Mouse (Mus musculus) liver, embryonic 11.5 days (tissue): ENCODE results near the gene Gpr1. TPM values are rescaled to one million over a fixed set of nuclear protein-coding genes. Genes with fewer than 3 reads are reported as not detected.

Experiments
- ATAC-seq: fragments of 200-750 bp; cut with Nextera tagmentation; replicated peaks from 2 replicates; pipeline ENCODE4 v1.8.0; 2017; ENCODE audit warnings: moderate number of reproducible peaks, mild to moderate bottlenecking, moderate TSS enrichment, moderate library complexity; ENCODE audit not compliant: low FRiP score
- DNase-seq: peaks from one replicate; pipeline ENCODE4 v3.0.0-alpha.2; 2017; ENCODE audit warnings: low spot score
- H3K27ac ChIP-seq: fragments of 300-500 bp; sonication (generic); 2 replicates; pipeline ENCODE4 v1.5.1; 2014; ENCODE audit warnings: mild to moderate bottlenecking, low read depth, low read length, control low read depth
- H3K27me3 ChIP-seq: fragments of 300-500 bp; sonication (generic); replicated peaks from 2 replicates; pipeline ENCODE4 v1.6.1; 2014; ENCODE audit warnings: low read length, mixed read lengths; ENCODE audit not compliant: control insufficient read depth, insufficient read depth
- H3K36me3 ChIP-seq: fragments of 300-500 bp; sonication (generic); 2 replicates; pipeline ENCODE4 v1.6.1; 2014; ENCODE audit warnings: mild to moderate bottlenecking, low read length, moderate library complexity, mixed read lengths; ENCODE audit not compliant: control insufficient read depth, insufficient read depth
- H3K4me1 ChIP-seq: fragments of 300-500 bp; sonication (generic); replicated peaks from 2 replicates; pipeline ENCODE4 v1.6.1; 2014; ENCODE audit warnings: low read length, mixed read lengths; ENCODE audit not compliant: control insufficient read depth, insufficient read depth
- H3K4me2 ChIP-seq: fragments of 300-500 bp; sonication (generic); 2 replicates; pipeline ENCODE4 v1.6.1; 2014; ENCODE audit warnings: mild to moderate bottlenecking, control low read depth, moderate library complexity
- H3K4me3 ChIP-seq: fragments of 300-500 bp; sonication (generic); 2 replicates; pipeline ENCODE4 v1.5.1; 2014; ENCODE audit warnings: low read depth, low read length, control low read depth
- H3K9ac ChIP-seq: fragments of 300-500 bp; sonication (generic); 2 replicates; pipeline ENCODE4 v1.6.1; 2014; ENCODE audit warnings: low read depth, low read length, control low read depth
- H3K9me3 ChIP-seq: fragments of 300-500 bp; sonication (generic); 2 replicates; pipeline ENCODE4 v1.6.1; 2016; ENCODE audit warnings: low read length, inconsistent platforms, mixed read lengths; ENCODE audit not compliant: control insufficient read depth
- WGBS: fragments of 180-500 bp; shearing (Covaris S2); extraction: QIAGEN DNeasy Blood & Tissue Kit; methylation state at CpG from one replicate; pipeline ENCODE4 v1.1.7; 2014; 5-methylcytosine and 5-hydroxymethylcytosine counted together
- polyA plus RNA-seq: library from polyadenylated mRNA; unstranded; fragments of >200 nt; fragmentation: Nextera tagmentation; extraction: Ambion mirVana; gene quantifications from 2 replicates; pipeline ENCODE4 v1.2.1, GENCODE M21; 2014

Gpr1 gene
- polyA plus RNA-seq, 1 experiment from 2014 or later = 0.14 TPM

DNA sequence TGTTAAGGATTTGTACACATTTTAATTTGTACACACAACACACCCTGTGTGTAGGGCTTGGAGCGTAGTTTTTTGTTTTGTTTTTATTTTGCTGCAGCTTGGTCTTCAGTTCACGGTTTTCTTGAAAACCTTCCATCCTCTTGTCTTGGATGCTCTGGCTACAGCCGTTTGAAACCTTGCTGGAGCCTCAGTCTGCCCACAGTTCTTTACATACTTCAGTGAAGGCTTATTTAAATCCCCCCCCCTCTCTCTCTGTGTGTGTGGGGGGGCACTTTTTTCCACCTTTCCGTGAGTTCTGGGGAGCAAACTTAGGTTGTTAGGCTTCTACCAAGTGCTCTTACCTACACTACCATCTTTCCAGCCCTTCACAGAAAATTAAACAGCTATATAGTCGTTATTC, 38.9 kb upstream of the Gpr1 start:
- Histone ChIP-seq H3K9ac (no peak overlapping the region), H3K4me1 (no peaks in the 10 kb centered on the region), H3K4me3 (no peak overlapping the region), H3K27ac (no peak overlapping the region), H3K27me3 (peaks cover 87% of the 10 kb centered on the region), H3K4me2 (no peak overlapping the region), H3K36me3 (no peaks in the 10 kb centered on the region), H3K9me3 (no peaks in the 10 kb centered on the region)
- DNase-seq (no peak), ATAC-seq (no peak)
- WGBS = 50% methylated on average over 5 of the region's 5 CpGs

DNA sequence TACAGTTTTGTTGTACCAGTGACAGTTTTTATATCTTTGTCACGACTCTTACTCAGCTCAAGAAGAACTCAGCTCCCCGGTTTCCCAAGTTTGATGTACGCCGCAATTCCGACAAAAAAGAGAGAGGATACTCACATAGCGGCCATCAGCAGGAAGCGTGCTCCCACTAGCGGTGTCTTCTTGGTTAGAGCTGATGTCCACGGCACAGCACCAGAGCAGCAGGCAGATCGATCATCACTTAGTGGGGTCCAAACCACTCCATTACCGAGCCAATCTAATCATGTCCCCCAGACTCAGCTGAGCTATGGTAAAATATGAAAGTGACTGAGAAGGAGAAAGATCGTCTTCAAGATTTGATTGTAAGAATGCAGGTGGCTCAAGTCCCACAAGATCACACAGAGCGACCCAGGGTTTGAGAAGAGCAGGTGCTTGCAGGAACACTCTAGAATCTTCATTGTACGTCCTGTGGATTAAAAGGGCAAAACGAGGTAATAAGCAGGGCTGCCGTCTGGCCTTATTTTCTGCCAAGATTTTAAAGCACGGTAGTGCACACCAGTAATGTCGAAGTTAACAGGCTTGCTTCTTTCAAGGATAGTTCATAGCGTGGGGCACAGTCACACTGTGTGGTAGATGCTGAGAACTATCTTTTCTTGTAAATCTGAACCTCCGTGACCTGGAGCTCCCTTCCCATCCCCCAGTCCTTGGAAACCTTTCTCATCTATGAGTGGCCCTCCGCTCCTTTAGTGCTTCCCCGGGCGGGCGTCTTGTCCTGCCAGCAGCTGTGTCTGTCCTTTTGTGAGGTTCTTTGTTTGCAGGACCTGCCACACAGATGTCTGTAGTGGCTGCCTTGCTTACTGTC, 38.2 kb upstream of the Gpr1 start:
- H3K9me3 ChIP-seq = no peaks in the 10 kb centered on the region
- H3K4me2 ChIP-seq = no peak overlapping the region
- H3K27ac ChIP-seq = no peak overlapping the region
- DNase-seq = no peak
- ATAC-seq = no peak
- H3K4me3 ChIP-seq = no peak overlapping the region
- no peaks in the 10 kb centered on the region for H3K4me1 ChIP-seq
- H3K36me3 ChIP-seq = no peaks in the 10 kb centered on the region
- WGBS = 44% methylated on average over 24 of the region's 24 CpGs
- peaks cover 92% of the 10 kb centered on the region for H3K27me3 ChIP-seq
- no peak overlapping the region for H3K9ac ChIP-seq

DNA sequence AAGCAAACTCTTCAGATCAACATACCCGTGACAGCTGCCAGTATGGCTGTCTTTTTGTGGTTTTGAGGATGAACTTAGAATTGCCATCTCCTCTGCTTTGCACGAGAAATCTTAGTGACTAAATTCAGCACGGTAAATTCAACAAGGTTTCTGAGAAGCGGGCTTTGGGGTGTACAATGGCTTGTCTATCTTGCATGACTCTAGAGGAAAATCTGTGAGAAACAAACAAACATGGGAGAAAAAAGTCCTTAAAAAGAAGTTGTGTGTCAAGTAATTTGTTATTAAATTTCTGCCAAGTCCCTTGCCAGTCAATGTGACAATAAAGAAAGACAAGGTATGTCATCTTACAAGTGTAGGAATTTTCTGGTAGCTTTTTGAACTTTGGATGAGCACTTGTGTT, 34.9 kb upstream of the Gpr1 start:
- Histone ChIP-seq H3K4me2 (no peak overlapping the region), H3K4me3 (no peak overlapping the region), H3K36me3 (no peaks in the 10 kb centered on the region), H3K27ac (no peak overlapping the region), H3K9me3 (no peaks in the 10 kb centered on the region), H3K9ac (no peak overlapping the region), H3K27me3 (peaks cover 80% of the 10 kb centered on the region), H3K4me1 (no peaks in the 10 kb centered on the region)
- DNase-seq (no peak), ATAC-seq (no peak)
- WGBS = 41% methylated on average over 4 of the region's 4 CpGs

GRCm38 (mm10) chr1:63248360-63248851, 34.1 kb upstream of the Gpr1 start:
- Histone ChIP-seq H3K27me3 (peaks cover 79% of the 10 kb centered on the region), H3K27ac (no peak overlapping the region), H3K4me3 (peak overlapping the region; percentile 22), H3K4me2 (peak overlapping the region; percentile 56), H3K9ac (no peak overlapping the region), H3K9me3 (no peaks in the 10 kb centered on the region), H3K36me3 (no peaks in the 10 kb centered on the region), H3K4me1 (no peaks in the 10 kb centered on the region)
- no peak for ATAC-seq
- no peak for DNase-seq
- WGBS = 4% methylated on average over 44 of the region's 44 CpGs

DNA sequence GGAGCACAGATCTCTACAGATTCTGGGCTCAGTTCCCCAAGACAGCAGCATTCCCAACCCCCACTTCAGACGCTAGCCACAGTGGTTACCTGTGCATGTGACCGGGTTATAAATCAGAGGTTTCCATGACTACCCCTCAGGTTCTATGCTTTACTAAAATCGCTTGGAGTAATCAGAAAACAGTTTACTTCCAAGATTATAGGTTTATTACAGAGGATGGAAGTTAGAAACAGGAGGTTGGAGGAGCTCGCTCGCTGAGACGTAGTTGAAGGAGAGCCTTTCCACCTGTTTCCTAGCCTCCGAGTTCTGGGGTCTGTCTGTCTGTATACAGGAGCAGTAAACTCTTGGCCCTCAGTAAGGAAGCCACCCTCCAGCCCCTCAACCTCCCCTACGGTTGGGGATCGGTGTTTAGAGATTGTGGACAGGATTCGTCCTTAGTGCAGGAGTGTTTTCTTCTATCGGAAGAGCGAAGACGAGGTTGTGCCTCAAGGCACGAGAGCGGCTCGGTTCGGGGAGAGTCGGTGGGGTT, 33.6 kb upstream of the Gpr1 start:
- H3K36me3 ChIP-seq = no peaks in the 10 kb centered on the region
- peaks cover 74% of the 10 kb centered on the region for H3K27me3 ChIP-seq
- H3K4me1 ChIP-seq = no peaks in the 10 kb centered on the region
- ATAC-seq (no peak), DNase-seq (no peak)
- WGBS = 1% methylated on average over 18 of the region's 18 CpGs
- H3K27ac ChIP-seq = no peak overlapping the region
- H3K9ac ChIP-seq = no peak overlapping the region
- peak overlapping the region; percentile 22 for H3K4me3 ChIP-seq
- no peaks in the 10 kb centered on the region for H3K9me3 ChIP-seq
- H3K4me2 ChIP-seq = peak overlapping the region; percentile 56

DNA sequence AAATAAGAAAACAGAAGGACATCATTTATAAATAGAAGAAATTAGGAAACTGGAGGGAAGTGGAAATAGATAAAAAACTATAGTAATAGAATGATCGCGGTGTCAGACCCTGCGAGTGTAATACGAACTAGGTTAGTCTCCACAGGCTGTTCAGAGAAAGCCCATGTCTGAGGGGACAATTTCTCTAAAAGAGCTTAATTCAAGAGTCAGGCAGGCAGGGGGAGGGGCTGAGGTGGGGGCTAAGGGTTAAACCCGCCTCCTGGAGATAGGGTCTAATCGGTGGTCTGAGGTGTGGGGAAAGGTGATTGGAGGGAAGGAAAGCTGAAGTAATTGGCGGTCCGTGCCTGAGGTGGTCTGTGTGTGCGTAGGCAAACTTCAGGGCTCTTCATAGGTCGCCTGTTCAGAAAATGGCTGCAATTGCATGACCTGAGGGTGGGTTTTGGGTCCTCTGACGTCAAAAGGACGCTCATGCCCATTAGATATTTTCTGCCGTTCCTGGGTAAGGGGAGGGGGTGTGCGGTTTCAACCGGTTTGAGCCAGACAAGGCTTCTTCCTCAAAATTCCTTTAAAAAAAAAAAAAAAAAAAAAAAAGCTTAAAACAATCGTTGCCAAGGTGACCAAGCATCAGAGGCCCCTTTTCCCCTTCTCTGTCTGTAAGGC, 32.6 kb upstream of the Gpr1 start:
- Histone ChIP-seq H3K4me2 (peak overlapping the region; percentile 42), H3K36me3 (no peaks in the 10 kb centered on the region), H3K27ac (no peak overlapping the region), H3K27me3 (peaks cover 65% of the 10 kb centered on the region), H3K9ac (no peak overlapping the region), H3K9me3 (no peaks in the 10 kb centered on the region), H3K4me1 (no peaks in the 10 kb centered on the region), H3K4me3 (peak overlapping the region; percentile 17)
- DNase-seq = no peak
- ATAC-seq = no peak
- 3% methylated on average over 16 of the region's 16 CpGs for WGBS

- Histone ChIP-seq H3K9ac (no peak overlapping the region), H3K4me3 (no peak overlapping the region), H3K36me3 (no peaks in the 10 kb centered on the region), H3K4me2 (no peak overlapping the region), H3K4me1 (no peaks in the 10 kb centered on the region; the same call in 1 of the 2 replicates), H3K27ac (no peak overlapping the region), H3K27me3 (peaks cover 35% of the 10 kb centered on the region), H3K9me3 (no peaks in the 10 kb centered on the region)
- 45% methylated on average over 4 of the region's 4 CpGs for WGBS
- ATAC-seq (no peak), DNase-seq (no peak)
Measured at GRCm38 (mm10) chr1:63243854-63244253, 29.5 kb upstream of the Gpr1 start.

GRCm38 (mm10) chr1:63239751-63240150, 25.4 kb upstream of the Gpr1 start:
- Histone ChIP-seq H3K4me3 (no peak overlapping the region), H3K27me3 (peaks cover 5% of the 10 kb centered on the region), H3K9me3 (no peaks in the 10 kb centered on the region), H3K4me1 (no peaks in the 10 kb centered on the region; the same call in 1 of the 2 replicates), H3K36me3 (no peaks in the 10 kb centered on the region), H3K27ac (no peak overlapping the region), H3K9ac (no peak overlapping the region), H3K4me2 (no peak overlapping the region)
- 83% methylated on average over 8 of the region's 8 CpGs for WGBS
- DNase-seq = no peak
- no peak for ATAC-seq
